Mouse (Mus musculus) liver, postnatal 0 days (tissue): ENCODE results near the gene Spocd1.

Source experiments
- CTCF ChIP-seq: sonication (generic); IDR thresholded peaks from 2 replicates; pipeline ENCODE4 v1.5.1; 2016; ENCODE audit warnings: antibody characterized with exemption, low read depth
- EP300 ChIP-seq: IDR thresholded peaks from 2 replicates; pipeline ENCODE4 v1.6.1; 2016; ENCODE audit warnings: antibody characterized with exemption, low read depth, mild to moderate bottlenecking

GRCm38 (mm10) chr4:129913761-129914644 is 15.0 kb upstream of the Spocd1 start:
- TF ChIP-seq CTCF, result no peak
- no peak for TF ChIP-seq EP300
